Comparison of ENCODE assay signal across 7 mouse cellular contexts in genomic region chr10:85386605-85387218, GRCm38 (mm10). TPM values are rescaled to one million over a fixed set of nuclear protein-coding genes. Genes with fewer than 3 reads are reported as not detected.
A peak's percentile ranks its signal among the peaks of the same experiment; 100 is the strongest.
DNase-seq lines count a peak whose midpoint lies in the region; ATAC-seq lines count a peak whose summit lies in the region.

Gene Btbd11, plus strand, starts transcription at chr10:85386814.

- peak within 1 kb of the TSS; percentile 92 for H3K4me2 ChIP-seq in embryonic facial prominence, embryonic 12.5 days (replicated peaks)
- H3K4me2 ChIP-seq in limb, embryonic 12.5 days, result peak within 1 kb of the TSS; percentile 99
- H3K4me2 ChIP-seq in midbrain, embryonic 14.5 days (ENCODE audit: low read length), result peak within 1 kb of the TSS; percentile 100

- peak within 1 kb of the TSS; percentile 65; the same call in 1 of the 2 replicates for H3K27ac ChIP-seq in embryonic facial prominence, embryonic 12.5 days
- peak within 1 kb of the TSS; percentile 72; the same call in 1 of the 2 replicates for H3K27ac ChIP-seq in limb, embryonic 12.5 days
- H3K27ac ChIP-seq in midbrain, embryonic 14.5 days (replicated peaks; ENCODE audit: low read depth, low read length), result peak within 1 kb of the TSS; percentile 72

- peak within 1 kb of the TSS; percentile 74 for H3K9ac ChIP-seq in embryonic facial prominence, embryonic 12.5 days
- peak within 1 kb of the TSS; percentile 77 for H3K9ac ChIP-seq in limb, embryonic 12.5 days (replicated peaks)
- H3K9ac ChIP-seq in midbrain, embryonic 14.5 days (replicated peaks; ENCODE audit: low read length), result peak within 1 kb of the TSS; percentile 71

- no peaks in the 10 kb centered on the region for H3K9me3 ChIP-seq in embryonic facial prominence, embryonic 12.5 days
- no peaks in the 10 kb centered on the region for H3K9me3 ChIP-seq in limb, embryonic 12.5 days
- H3K9me3 ChIP-seq in midbrain, embryonic 14.5 days (ENCODE audit: control insufficient read depth, low read length), result no peaks in the 10 kb centered on the region

- H3K27me3 ChIP-seq in embryonic facial prominence, embryonic 12.5 days, result peaks cover 10% of the 10 kb centered on the region; the same call in 1 of the 2 replicates
- peaks cover 17% of the 10 kb centered on the region for H3K27me3 ChIP-seq in limb, embryonic 12.5 days
- H3K27me3 ChIP-seq in midbrain, embryonic 14.5 days (ENCODE audit: control insufficient read depth, insufficient read depth, low read length), result no peaks in the 10 kb centered on the region

- DNase-seq in adrenal gland, postnatal 36 days, result peak; percentile 94 to 96
- peak; percentile 88 for DNase-seq in heart, adult 8-10 months (ENCODE audit: low spot score)
- DNase-seq in kidney, adult 8-10 months, result peak; percentile 92
- DNase-seq in midbrain, embryonic 14.5 days, result peak; percentile 95
- DNase-seq in spleen, adult 18-20 months, result peak; percentile 54 to 61

- peak within 1 kb of the TSS; percentile 62 for H3K4me3 ChIP-seq in embryonic facial prominence, embryonic 12.5 days
- peak within 1 kb of the TSS; percentile 67 for H3K4me3 ChIP-seq in limb, embryonic 12.5 days (replicated peaks)
- H3K4me3 ChIP-seq in midbrain, embryonic 14.5 days (replicated peaks; ENCODE audit: low read depth, low read length), result peak within 1 kb of the TSS; percentile 61

- no peaks in the 10 kb centered on the region for H3K36me3 ChIP-seq in embryonic facial prominence, embryonic 12.5 days
- no peaks in the 10 kb centered on the region for H3K36me3 ChIP-seq in limb, embryonic 12.5 days
- no peaks in the 10 kb centered on the region for H3K36me3 ChIP-seq in midbrain, embryonic 14.5 days (ENCODE audit: control insufficient read depth, insufficient read depth, low read length)

- H3K4me1 ChIP-seq in embryonic facial prominence, embryonic 12.5 days, result peaks cover 21% of the 10 kb centered on the region
- peaks cover 26% of the 10 kb centered on the region for H3K4me1 ChIP-seq in limb, embryonic 12.5 days (replicated peaks)
- peaks cover 26% of the 10 kb centered on the region for H3K4me1 ChIP-seq in midbrain, embryonic 14.5 days (ENCODE audit: control insufficient read depth, insufficient read depth, low read length)

- under 1% methylated on average over 46 of the region's 46 CpGs for WGBS in embryonic facial prominence, embryonic 12.5 days
- under 1% methylated on average over 46 of the region's 46 CpGs for WGBS in limb, embryonic 12.5 days
- under 1% methylated on average over 46 of the region's 46 CpGs for WGBS in midbrain, embryonic 14.5 days

- ATAC-seq in embryonic facial prominence, embryonic 12.5 days (ENCODE audit: insufficient number of reproducible peaks, insufficient read depth, low FRiP score, low TSS enrichment), result peak; percentile 92
- ATAC-seq in limb, embryonic 12.5 days (ENCODE audit: insufficient number of reproducible peaks, insufficient read depth, low FRiP score, low TSS enrichment, low read depth), result peak; percentile 91
- peak; percentile 93 for ATAC-seq in midbrain, embryonic 14.5 days (ENCODE audit: low FRiP score, low TSS enrichment)

RNA-seq across cellular contexts. Expression of gene Btbd11, which starts in this region (rescaled TPM):
- 1 to 10 TPM; 7.1 to 9.7 TPM for total RNA-seq in adrenal gland, postnatal 36 days (2021)
- 10.1 and 10.5 TPM in 2 replicates for polyA plus RNA-seq in embryonic facial prominence, embryonic 12.5 days (2016; fragmentation: Nextera tagmentation; extraction: Ambion mirVana)
- total RNA-seq in heart, adult 8-10 months (2022), result 1 to 10 TPM; 2.3 to 3.0 (median 2.9) TPM
- 12.1 and 12.4 TPM in 2 replicates for polyA plus RNA-seq in limb, embryonic 12.5 days (2016; fragmentation: Nextera tagmentation; extraction: Ambion mirVana)
- 16.1 and 19.4 TPM in 2 replicates for polyA plus RNA-seq in midbrain, embryonic 14.5 days (2014; fragmentation: Nextera tagmentation; extraction: Ambion mirVana)

Comparison
In these comparisons a context has a peak if more than half of its experiments do, and no peak if none do; other contexts are left out.
1. Peak in every context shown above with its lines: DNase-seq, ATAC-seq, H3K4me3 ChIP-seq and H3K27ac ChIP-seq.